Comparison of ENCODE assay signal across 23 mouse cellular contexts in the genomic region with DNA sequence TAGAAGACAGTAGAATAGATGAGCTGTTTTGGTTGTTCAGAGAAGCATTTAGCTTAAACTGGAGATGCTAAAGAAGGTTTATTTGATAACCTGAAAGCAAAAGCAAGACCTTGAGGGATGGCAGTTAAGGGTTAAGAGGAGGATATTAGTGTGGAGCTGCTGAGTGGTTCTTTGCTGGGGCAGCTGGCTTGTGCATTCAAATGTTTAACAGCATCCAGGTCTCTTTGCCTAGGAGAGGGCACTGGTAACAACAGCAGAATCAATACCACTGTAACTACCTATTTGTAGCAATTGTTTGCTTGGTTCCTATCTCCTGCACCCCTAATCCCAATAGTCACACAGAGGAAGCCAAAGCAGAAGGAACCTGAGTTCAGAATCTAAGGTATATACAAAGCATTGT. TPM values are rescaled to one million over a fixed set of nuclear protein-coding genes. Genes with fewer than 3 reads are reported as not detected.
DNase-seq lines count a peak whose midpoint lies in the region; ATAC-seq and TF ChIP-seq lines count a peak whose summit lies in the region.
"Had no signal": no experiment of that assay in that cellular context is flagged by ENCODE, and none has a peak within 500 bp of the region (broad histone marks: within the 10 kb centered on the region; RNA-seq: fewer than 3 reads in every experiment).

No protein-coding gene starts in this region.

- ATAC-seq in liver, embryonic 12.5 days: no peak
- ATAC-seq in kidney, postnatal 0 days (replicated peaks; ENCODE audit: low FRiP score, low read depth): no peak
- ATAC-seq in liver, embryonic 14.5 days (ENCODE audit: insufficient read depth): 0 out of 2 replicates have a peak, but pooled peaks have one; percentile 13
- no peak for ATAC-seq in monocyte, adult 5-6 weeks (replicated peaks; ENCODE audit: insufficient number of reproducible peaks, low FRiP score, low TSS enrichment, poor library complexity, severe bottlenecking)
- ATAC-seq: activated CD4-positive, CD25-positive, alpha-beta regulatory T cell, adult 4 months; forebrain, embryonic 15.5 days had no signal

- no peak overlapping the region for H3K4me3 ChIP-seq in liver, embryonic 12.5 days
- H3K4me3 ChIP-seq in kidney, postnatal 0 days (replicated peaks; ENCODE audit: low read depth, low read length): no peak overlapping the region
- no peak overlapping the region for H3K4me3 ChIP-seq in liver, embryonic 14.5 days (ENCODE audit: insufficient read depth in 1 of 2, low read depth in 2 of 2, low read length in 2 of 2)
- H3K4me3 ChIP-seq: embryonic facial prominence, embryonic 15.5 days; forebrain, embryonic 15.5 days; heart, embryonic 13.5 days; hindbrain, embryonic 13.5 days; neural tube, embryonic 15.5 days; stomach, embryonic 15.5 days had no signal

- no peak overlapping the region for H3K9ac ChIP-seq in liver, embryonic 12.5 days
- no peak overlapping the region for H3K9ac ChIP-seq in kidney, postnatal 0 days (ENCODE audit: low read depth, low read length)
- no peak overlapping the region for H3K9ac ChIP-seq in liver, embryonic 14.5 days (replicated peaks)
- H3K9ac ChIP-seq: embryonic facial prominence, embryonic 15.5 days; forebrain, embryonic 15.5 days; heart, embryonic 13.5 days; hindbrain, embryonic 13.5 days; neural tube, embryonic 15.5 days; stomach, embryonic 15.5 days had no signal

- no peak for TF ChIP-seq CTCF in kidney, postnatal 0 days (IDR thresholded peaks at IDR 0.05; ENCODE audit: low read depth)
- TF ChIP-seq CTCF in liver, embryonic 14.5 days (IDR thresholded peaks at IDR 0.05; ENCODE audit: low read depth): no peak

- H3K36me3 ChIP-seq in liver, embryonic 12.5 days: no peaks in the 10 kb centered on the region
- H3K36me3 ChIP-seq in kidney, postnatal 0 days (ENCODE audit: insufficient read depth, low read length): no peaks in the 10 kb centered on the region
- H3K36me3 ChIP-seq in liver, embryonic 14.5 days (replicated peaks; ENCODE audit: control insufficient read depth, insufficient read depth, low read depth): no peaks in the 10 kb centered on the region
- H3K36me3 ChIP-seq: embryonic facial prominence, embryonic 15.5 days; forebrain, embryonic 15.5 days; heart, embryonic 13.5 days; hindbrain, embryonic 13.5 days; neural tube, embryonic 15.5 days; stomach, embryonic 15.5 days had no signal

- no peaks in the 10 kb centered on the region for H3K9me3 ChIP-seq in liver, embryonic 12.5 days (replicated peaks)
- no peaks in the 10 kb centered on the region for H3K9me3 ChIP-seq in kidney, postnatal 0 days (replicated peaks; ENCODE audit: low read length)
- no peaks in the 10 kb centered on the region for H3K9me3 ChIP-seq in liver, embryonic 14.5 days (ENCODE audit: control insufficient read depth, low read length)
- H3K9me3 ChIP-seq: embryonic facial prominence, embryonic 15.5 days; forebrain, embryonic 15.5 days; heart, embryonic 13.5 days; hindbrain, embryonic 13.5 days; neural tube, embryonic 15.5 days; stomach, embryonic 15.5 days had no signal

- no peak for DNase-seq in liver
- no peak for DNase-seq in kidney, postnatal 0 days (ENCODE audit: low spot score)
- DNase-seq in liver, embryonic 14.5 days (ENCODE audit: low read depth in 3 of 3, low spot score in 3 of 3): no peak
- DNase-seq in embryo, embryonic 11 days: no peak
- no peak for DNase-seq in retina, embryonic 14.5 days (ENCODE audit: low spot score)
- DNase-seq: adrenal gland, postnatal 14 days; cerebellum, adult 8-10 months; gastrocnemius, postnatal 25 days; heart, adult 18-20 months; thymus, postnatal 25 days had no signal

- peak overlapping the region; percentile 36; the same call in 1 of the 2 replicates for H3K27ac ChIP-seq in liver, embryonic 12.5 days
- peak overlapping the region; percentile 85 for H3K27ac ChIP-seq in kidney, postnatal 0 days
- H3K27ac ChIP-seq in liver, embryonic 14.5 days: no peak overlapping the region
- H3K27ac ChIP-seq: embryonic facial prominence, embryonic 15.5 days; forebrain, embryonic 15.5 days; heart, embryonic 13.5 days; hindbrain, embryonic 13.5 days; neural tube, embryonic 15.5 days; stomach, embryonic 15.5 days had no signal

- TF ChIP-seq EP300 in liver, embryonic 14.5 days (IDR thresholded peaks at IDR 0.05; ENCODE audit: low read depth): no peak

- H3K4me1 ChIP-seq in liver, embryonic 12.5 days: peaks cover 9% of the 10 kb centered on the region
- H3K4me1 ChIP-seq in kidney, postnatal 0 days (replicated peaks; ENCODE audit: insufficient read depth, low read length): no peaks in the 10 kb centered on the region
- H3K4me1 ChIP-seq in liver, embryonic 14.5 days (replicated peaks; ENCODE audit: control insufficient read depth in 2 of 2, insufficient read depth in 2 of 2, low read length in 1 of 2): peaks cover 2 to 6% of the 10 kb centered on the region in 2 experiments; a peak in 1 of 4 replicates
- H3K4me1 ChIP-seq: embryonic facial prominence, embryonic 15.5 days; forebrain, embryonic 15.5 days; hindbrain, embryonic 13.5 days; neural tube, embryonic 15.5 days; stomach, embryonic 15.5 days had no signal

- no peak overlapping the region for H3K4me2 ChIP-seq in liver, embryonic 12.5 days
- H3K4me2 ChIP-seq in kidney, postnatal 0 days (ENCODE audit: low read length): peak overlapping the region; percentile 27; the same call in 1 of the 2 replicates
- no peak overlapping the region; the same call in 1 of the 2 replicates for H3K4me2 ChIP-seq in liver, embryonic 14.5 days (ENCODE audit: low read depth)
- H3K4me2 ChIP-seq: embryonic facial prominence, embryonic 15.5 days; forebrain, embryonic 15.5 days; heart, embryonic 13.5 days; hindbrain, embryonic 13.5 days; midbrain, embryonic 11.5 days; neural tube, embryonic 15.5 days; stomach, embryonic 15.5 days had no signal

- H3K27me3 ChIP-seq in liver, embryonic 12.5 days (replicated peaks): no peaks in the 10 kb centered on the region
- no peaks in the 10 kb centered on the region for H3K27me3 ChIP-seq in kidney, postnatal 0 days (ENCODE audit: insufficient read depth, low read length)
- no peaks in the 10 kb centered on the region for H3K27me3 ChIP-seq in liver, embryonic 14.5 days (ENCODE audit: control insufficient read depth, insufficient read depth, low read length)
- H3K27me3 ChIP-seq: embryonic facial prominence, embryonic 15.5 days; forebrain, embryonic 15.5 days; heart, embryonic 13.5 days; hindbrain, embryonic 13.5 days; neural tube, embryonic 15.5 days; stomach, embryonic 15.5 days had no signal

RNA-seq across cellular contexts. Expression of a gene that starts 9.3 kb away (rescaled TPM):
- polyA plus RNA-seq in liver, embryonic 12.5 days (2016; fragmentation: Nextera tagmentation; extraction: Ambion mirVana): 184 and 196 TPM in 2 replicates
- polyA plus RNA-seq in kidney, postnatal 0 days (2015; fragmentation: Nextera tagmentation; extraction: Ambion mirVana): 750 and 780 TPM in 2 replicates
- polyA plus RNA-seq in liver, embryonic 14.5 days (2012; rRNA removed): 46.7 and 65.2 TPM in 2 replicates
- 270 and 275 TPM in 2 replicates for polyA plus RNA-seq in liver, embryonic 14.5 days (2014; fragmentation: Nextera tagmentation; extraction: Ambion mirVana)
- 119 to 248 TPM (median 213 TPM) in 3 replicates for total RNA-seq in monocyte, adult 5-6 weeks (2017)

RNA-seq across cellular contexts. Expression of a gene that starts 9.4 kb away (rescaled TPM):
- polyA plus RNA-seq in liver, embryonic 12.5 days (2016; fragmentation: Nextera tagmentation; extraction: Ambion mirVana): 15.5 and 15.9 TPM in 2 replicates
- 20.6 and 22.7 TPM in 2 replicates for polyA plus RNA-seq in kidney, postnatal 0 days (2015; fragmentation: Nextera tagmentation; extraction: Ambion mirVana)
- 14.6 and 20.6 TPM in 2 replicates for polyA plus RNA-seq in liver, embryonic 14.5 days (2012; rRNA removed)
- 13.5 and 15.2 TPM in 2 replicates for polyA plus RNA-seq in liver, embryonic 14.5 days (2014; fragmentation: Nextera tagmentation; extraction: Ambion mirVana)
- total RNA-seq in monocyte, adult 5-6 weeks (2017): 14.3 to 26.5 TPM (median 17.9 TPM) in 3 replicates

RNA-seq across cellular contexts. Expression of a gene that starts 15.3 kb away (rescaled TPM):
- not detected in 2 replicates for polyA plus RNA-seq in liver, embryonic 12.5 days (2016; fragmentation: Nextera tagmentation; extraction: Ambion mirVana)
- polyA plus RNA-seq in kidney, postnatal 0 days (2015; fragmentation: Nextera tagmentation; extraction: Ambion mirVana): 0.23 TPM in 1 of 2 replicates, not detected in the other
- polyA plus RNA-seq in liver, embryonic 14.5 days (2012; rRNA removed): 0.01 and 0.08 TPM in 2 replicates
- 0.21 TPM in 1 of 2 replicates, not detected in the other for polyA plus RNA-seq in liver, embryonic 14.5 days (2014; fragmentation: Nextera tagmentation; extraction: Ambion mirVana)
- total RNA-seq in monocyte, adult 5-6 weeks (2017): 0.19 to 1.8 TPM (median 0.75 TPM) in 3 replicates
- total RNA-seq: midbrain, postnatal 0 days had no signal
- polyA plus RNA-seq: C2C12; embryonic facial prominence, embryonic 15.5 days; lung, embryonic 16.5 days; stomach, embryonic 15.5 days had no signal
